Mouse (Mus musculus): ENCODE measurements around the gene Sema3b. TPM values are rescaled to one million over a fixed set of nuclear protein-coding genes. Genes with fewer than 3 reads are reported as not detected.
"Not testable (repeated sequence)": the region's sequence is repeated elsewhere in the genome, so short reads cannot be mapped to it uniquely, and the experiment has no call there.

The Sema3b gene
- total RNA-seq, 2 experiments from 2014 or later = 0.50 TPM; not detected in 1

DNA sequence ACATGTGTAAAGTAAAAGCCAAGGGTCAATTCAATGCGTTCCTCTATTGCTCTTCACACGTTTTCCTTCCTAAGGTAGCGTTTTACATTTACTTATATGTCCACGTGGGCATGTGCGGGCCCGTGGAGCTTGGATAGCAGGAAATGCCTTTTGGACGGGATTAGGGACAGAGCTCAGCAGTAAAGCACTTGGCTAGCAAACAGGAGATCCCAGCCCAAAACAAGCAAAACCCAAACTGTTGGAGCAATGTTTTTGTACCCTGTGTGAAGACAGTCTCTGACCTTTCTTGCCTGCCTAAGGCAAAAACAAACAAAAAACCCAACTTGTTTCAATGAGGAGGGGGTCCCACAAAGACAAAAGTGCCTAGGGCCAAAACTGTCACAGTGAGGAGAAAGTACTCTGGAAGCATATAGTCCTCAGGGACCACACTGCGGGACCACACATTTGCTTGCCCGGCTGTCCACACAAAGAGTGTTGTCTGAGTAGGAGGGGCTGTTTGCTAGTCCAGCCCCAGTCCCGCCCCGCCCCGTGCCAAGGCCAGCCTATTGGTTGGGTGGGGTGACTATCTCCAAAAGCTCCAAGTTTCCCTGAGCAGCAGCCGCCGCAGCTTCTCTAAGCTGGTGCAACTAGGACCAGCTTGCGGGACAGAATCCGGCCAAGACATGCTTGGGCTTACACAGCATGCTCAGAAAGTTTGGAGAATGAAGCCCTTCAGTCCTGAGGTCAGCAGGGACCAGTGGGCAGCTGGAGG lies 32.5 kb downstream of the Sema3b start, which contains the start of gene Hyal1:
TSS of gene Hyal1 (plus strand) at position 571 of the 751 bp plus-strand sequence.
- ATAC-seq (replicated peaks; ENCODE audit: low FRiP score, low TSS enrichment, poor library complexity, severe bottlenecking) = peak; percentile 77

DNA sequence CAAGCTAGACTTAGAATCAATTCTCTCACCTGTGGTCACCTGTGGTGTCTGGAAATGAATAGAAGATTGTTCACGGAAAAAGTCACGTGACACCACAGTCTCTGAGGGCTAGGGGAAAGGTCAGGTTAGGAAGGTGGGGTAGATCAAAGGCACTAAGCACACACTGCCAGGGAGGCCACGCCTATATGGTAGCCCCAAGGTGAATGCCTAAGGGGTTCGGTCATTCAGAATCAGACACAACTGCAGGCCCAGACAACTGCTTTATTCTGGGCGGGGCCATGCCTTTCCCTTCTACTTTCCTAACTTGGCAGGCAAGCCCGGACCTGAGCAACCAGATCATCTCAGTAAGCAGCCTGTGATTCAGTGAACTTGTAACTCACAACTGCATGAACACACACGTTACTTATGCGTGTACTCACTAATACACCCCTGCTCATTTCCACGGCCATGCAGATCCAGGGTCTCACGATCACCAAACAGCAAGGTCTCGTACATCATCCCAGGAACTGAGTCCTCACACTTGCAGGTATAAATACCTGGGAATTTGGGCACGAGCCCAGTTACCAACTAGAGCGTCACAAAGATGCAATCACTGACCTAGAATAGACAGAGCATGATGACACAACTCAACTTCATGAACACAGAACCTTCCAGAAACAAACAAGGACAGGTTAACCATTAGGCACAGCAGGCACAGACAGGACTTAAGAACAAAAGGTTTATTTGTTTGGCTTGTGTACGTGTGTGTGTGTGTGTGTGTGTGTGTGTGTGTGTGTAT lies 33.3 kb downstream of the Sema3b start:
- no peak for ATAC-seq (replicated peaks; ENCODE audit: low FRiP score, low TSS enrichment, poor library complexity, severe bottlenecking)

DNA sequence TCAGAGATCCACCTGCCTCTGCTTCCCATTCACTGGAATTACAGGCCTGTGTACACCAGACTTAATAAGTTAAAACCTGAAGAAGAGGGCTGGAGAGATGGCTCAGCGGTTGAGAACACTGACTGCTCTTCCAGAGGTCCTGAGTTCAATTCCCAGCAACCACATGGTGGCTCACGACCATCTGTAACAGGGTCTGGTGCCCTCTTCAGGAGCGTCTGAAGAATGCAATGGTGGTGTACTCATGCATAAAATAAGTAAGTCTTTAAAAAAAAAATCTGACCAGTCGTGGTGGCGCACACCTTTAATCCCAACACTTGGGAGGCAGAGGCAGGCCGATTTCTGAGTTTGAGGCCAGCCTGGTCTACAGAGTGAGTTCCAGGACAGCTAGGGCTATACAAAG lies 35.3 kb downstream of the Sema3b start:
- ATAC-seq (replicated peaks; ENCODE audit: low FRiP score, low TSS enrichment, poor library complexity, severe bottlenecking) = not testable (repeated sequence)

DNA sequence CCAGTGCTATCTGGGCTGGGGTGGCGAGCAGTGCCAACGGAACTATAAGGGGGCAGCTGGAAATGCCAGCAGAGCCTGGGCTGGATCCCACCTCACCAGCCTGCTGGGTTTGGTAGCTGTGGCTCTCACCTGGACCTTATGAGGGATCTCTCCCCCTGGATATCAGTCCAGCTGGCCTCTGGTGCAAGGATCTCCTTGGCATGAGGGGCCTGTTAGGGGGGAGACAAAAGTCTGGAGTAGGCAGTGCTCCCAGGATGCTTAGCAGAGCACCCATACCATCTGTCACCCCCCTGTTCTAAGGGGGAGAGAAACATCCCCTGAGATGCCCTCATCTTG lies 36.7 kb downstream of the Sema3b start:
- ATAC-seq (replicated peaks; ENCODE audit: low FRiP score, low TSS enrichment, poor library complexity, severe bottlenecking) = no peak

DNA sequence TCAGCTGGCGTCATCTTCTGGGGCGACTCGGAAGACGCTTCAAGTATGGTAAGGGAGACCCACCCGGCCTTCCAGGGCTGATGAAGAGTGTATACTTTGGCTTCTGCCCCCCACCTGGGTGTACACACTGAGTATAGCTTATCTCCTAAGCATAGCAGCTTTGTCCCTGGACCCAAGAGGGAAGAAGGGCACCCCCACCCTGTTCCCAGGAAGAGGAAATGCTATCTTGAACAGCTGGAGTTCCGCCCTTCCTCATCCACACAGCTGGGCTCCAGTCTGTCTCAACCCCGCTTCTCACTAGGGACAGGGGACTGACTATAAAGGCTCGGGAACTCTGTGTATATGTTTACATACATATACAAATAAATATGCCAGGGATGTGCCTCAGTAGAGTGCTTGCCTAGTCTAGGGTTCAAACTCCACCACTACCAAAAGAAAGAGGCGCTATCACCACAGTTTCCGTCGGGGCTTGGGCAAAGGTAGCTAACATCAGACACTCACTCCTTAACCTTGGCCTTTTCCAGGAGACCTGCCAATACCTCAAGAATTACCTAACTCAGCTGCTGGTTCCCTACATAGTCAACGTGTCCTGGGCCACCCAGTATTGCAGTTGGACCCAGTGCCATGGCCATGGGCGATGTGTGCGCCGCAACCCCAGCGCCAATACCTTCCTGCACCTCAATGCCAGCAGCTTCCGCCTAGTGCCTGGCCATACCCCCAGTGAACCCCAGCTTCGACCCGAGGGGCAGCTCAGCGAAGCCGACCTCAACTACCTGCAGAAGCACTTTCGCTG lies 37.3 kb downstream of the Sema3b start:
- no peak for ATAC-seq (replicated peaks; ENCODE audit: low FRiP score, low TSS enrichment, poor library complexity, severe bottlenecking)

DNA sequence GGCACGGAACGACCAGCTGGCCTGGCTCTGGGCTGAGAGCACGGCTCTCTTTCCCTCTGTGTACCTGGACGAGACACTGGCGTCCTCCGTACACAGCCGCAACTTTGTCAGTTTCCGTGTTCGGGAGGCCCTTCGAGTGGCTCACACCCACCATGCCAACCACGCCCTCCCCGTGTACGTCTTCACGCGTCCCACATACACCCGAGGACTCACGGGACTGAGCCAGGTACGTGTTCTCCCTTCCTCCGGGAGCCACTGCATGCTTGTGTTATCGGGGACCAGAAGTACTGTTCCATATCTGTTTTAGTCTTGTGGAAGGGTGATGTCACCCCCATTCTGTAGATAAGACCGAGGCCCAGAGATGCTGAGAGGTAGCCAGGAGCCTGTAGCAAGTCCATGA lies 38.2 kb downstream of the Sema3b start:
- ATAC-seq (replicated peaks; ENCODE audit: low FRiP score, low TSS enrichment, poor library complexity, severe bottlenecking) = peak; percentile 61

DNA sequence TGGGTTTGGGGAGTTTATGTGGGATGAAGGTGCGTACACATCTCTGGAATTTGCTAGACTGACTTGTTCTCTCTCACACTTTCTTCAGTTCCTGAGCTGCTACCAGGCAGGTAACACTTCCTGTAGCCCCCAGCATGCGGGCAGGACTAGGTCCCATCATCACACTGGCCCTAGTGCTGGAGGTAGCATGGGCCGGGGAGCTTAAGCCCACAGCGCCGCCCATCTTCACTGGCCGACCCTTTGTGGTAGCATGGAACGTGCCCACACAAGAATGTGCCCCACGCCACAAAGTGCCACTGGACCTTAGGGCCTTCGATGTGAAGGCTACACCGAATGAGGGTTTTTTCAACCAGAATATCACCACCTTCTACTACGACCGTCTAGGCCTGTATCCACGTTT lies 39.0 kb downstream of the Sema3b start:
- no peak for ATAC-seq (replicated peaks; ENCODE audit: low FRiP score, low TSS enrichment, poor library complexity, severe bottlenecking)

DNA sequence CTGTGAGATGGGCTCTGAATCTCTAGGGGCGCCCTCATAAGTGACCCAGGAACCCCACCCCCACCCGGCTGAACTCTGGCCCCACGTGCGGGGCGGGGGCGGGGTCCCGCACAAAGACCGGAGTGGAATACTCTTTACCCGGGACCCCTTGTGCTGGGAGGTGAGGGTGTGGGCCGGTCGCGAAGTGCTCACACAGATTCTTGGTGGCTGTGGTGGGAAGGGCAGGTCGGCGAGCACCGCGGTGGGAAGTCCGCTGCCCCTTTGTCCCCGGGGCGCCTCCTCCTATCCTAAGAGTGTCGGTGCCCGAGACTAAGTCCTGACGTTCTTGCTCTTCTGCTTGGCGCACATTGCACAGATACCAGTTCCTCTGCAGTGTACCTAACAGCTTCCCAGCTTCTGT lies 39.8 kb downstream of the Sema3b start:
- ATAC-seq (replicated peaks; ENCODE audit: low FRiP score, low TSS enrichment, poor library complexity, severe bottlenecking) = 0 out of 2 replicates have a peak, but pooled peaks have one; percentile 7

DNA sequence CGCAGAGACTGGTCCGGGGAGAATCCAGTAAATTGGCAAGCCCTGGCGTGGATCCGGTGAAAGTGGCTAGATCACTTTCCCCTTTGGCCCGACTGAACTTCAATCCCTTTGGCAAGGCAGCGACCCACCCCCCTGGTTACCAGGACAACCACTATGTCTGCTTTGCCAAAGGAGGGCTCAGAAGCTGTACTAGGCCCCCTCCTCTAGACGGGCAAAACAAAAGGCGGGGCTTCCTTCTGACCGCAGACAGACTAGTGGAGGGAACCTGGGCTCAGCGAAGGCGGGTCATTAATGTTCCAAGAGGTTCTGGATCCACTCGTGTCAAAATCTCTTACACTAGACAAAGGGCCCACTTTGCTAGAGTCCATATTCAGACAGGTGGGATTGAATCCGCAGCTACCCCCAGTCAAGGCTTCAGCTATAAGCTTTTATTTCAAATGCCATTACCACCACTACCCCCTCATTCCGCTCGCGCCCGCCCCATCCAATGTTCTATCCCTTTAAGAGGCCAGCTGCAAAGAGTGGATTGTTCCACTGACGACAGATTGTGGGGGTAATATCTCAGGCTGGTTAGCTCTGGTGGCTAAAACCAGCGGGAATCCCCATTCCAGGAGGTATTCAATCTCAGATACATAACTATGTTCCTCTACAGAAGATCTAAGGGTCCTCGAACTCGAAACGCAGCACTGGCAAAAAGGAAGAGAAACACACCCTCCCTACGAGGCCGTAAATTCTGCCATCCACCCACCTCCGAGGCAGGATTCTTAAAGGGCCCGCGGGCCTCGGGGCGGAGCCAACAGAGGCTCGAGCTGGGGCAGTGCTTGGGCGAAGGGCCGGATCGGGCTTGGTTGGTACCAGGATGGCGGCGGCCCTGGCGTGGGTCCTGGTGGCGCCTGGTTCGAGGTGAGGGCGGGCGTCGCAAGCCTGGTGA lies 40.4 kb downstream of the Sema3b start:
- peak; percentile 55 for ATAC-seq (replicated peaks; ENCODE audit: low FRiP score, low TSS enrichment, poor library complexity, severe bottlenecking)

DNA sequence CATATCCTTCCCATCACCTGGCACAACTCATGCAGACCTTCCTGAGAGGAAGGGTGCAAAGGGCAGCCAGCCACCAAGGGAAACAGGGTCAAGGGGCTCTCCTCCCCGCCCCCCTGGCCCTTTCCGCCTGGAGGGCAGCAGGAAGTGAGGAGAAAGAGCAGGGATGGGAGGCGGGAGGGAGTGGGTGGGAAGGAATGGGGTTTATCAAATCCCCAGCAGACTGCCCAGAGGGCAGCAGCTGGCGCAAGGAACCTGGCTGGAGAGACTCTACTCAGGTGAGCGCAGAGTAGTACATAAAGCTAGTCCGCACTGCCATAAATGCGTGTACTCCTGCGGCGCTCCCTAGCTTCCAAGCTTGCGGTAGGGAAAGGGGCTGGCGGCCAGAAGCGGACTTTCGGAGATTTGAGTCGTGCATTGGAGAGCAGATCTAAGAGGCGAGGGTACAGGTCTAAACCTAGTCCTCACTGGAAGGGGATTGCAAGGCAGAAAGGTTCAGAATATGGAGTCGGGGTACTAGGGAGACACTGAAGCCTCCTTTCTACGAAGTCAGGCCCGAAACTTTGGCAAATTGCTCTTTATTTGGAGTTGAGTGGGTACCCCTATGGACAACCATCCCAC lies 41.2 kb downstream of the Sema3b start, which contains the start of gene Hyal2:
TSS of gene Hyal2 (plus strand) at position 244 of the 618 bp plus-strand sequence.
- no peak for ATAC-seq (replicated peaks; ENCODE audit: low FRiP score, low TSS enrichment, poor library complexity, severe bottlenecking)

DNA sequence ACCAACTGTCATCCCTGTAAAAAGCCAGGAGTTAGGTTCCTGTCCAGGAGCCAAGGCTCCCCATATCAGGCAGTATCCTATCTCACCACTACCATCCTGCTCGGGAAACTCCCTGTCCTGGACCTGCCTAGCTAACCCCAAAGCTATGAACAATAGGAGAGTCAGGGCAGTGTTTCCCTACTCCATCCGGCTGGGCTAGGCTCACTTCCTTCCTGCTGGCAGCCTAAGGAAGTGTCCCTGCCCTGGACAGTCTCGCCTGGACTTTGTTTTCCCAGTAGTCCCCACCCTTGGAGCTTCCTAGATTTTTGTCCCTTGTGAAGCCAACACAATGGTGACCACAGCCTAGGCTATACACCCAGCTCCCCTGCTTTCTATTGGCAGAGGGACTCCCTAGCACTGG lies 42.2 kb downstream of the Sema3b start:
- no peak for ATAC-seq (replicated peaks; ENCODE audit: low FRiP score, low TSS enrichment, poor library complexity, severe bottlenecking)

DNA sequence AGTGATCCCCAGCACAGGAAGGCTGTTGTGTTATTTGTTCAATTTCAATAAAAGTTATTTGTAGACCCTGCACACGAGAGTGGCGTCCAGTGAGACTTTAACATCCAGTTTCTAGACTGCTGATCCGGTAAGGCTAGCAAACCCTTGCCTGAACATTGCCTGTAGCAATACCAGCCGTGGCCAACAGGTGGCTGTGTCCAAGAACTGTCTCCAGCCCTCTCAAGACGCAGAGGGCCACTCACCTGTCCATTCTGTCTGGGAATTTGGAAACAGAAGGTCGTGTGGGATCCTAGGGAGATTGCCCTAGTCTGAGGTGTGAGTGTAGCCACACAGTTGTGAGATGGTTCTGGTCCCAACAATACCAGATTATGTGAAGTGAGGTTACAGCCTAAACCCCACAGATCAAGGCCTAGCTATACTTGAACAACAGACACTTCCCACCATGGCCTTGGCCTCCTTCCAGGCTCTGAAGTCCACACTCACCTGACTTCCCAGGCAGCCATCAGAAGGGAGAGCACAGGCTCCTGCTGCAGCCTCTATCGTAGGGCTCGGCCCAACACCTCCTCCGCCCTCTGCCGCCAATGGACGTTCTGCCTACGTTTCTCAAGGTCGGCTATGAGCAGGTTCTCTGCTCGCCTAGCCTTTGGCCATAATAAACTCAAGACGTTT lies 42.9 kb downstream of the Sema3b start:
- ATAC-seq (replicated peaks; ENCODE audit: low FRiP score, low TSS enrichment, poor library complexity, severe bottlenecking) = no peak

DNA sequence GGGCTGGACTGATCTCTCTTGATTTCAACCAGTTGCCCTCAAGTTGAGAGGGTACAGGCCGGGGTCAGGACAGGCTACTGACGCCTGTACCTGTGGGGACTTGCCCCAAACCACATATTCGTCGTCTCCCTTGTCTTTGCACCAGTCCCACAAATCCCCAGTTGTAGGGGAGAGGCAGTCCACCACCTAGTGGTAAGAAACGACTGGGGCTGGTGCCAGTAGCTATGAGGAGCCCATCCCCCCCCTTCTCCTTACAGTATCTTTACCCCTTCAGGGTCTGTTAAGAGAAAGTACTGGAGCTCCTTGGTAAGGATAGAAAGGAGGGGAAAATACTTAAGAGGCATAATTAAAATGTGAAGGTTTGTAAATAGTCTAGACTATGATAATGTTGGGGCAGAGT lies 43.5 kb downstream of the Sema3b start:
- not testable (repeated sequence) for ATAC-seq (replicated peaks; ENCODE audit: low FRiP score, low TSS enrichment, poor library complexity, severe bottlenecking)

DNA sequence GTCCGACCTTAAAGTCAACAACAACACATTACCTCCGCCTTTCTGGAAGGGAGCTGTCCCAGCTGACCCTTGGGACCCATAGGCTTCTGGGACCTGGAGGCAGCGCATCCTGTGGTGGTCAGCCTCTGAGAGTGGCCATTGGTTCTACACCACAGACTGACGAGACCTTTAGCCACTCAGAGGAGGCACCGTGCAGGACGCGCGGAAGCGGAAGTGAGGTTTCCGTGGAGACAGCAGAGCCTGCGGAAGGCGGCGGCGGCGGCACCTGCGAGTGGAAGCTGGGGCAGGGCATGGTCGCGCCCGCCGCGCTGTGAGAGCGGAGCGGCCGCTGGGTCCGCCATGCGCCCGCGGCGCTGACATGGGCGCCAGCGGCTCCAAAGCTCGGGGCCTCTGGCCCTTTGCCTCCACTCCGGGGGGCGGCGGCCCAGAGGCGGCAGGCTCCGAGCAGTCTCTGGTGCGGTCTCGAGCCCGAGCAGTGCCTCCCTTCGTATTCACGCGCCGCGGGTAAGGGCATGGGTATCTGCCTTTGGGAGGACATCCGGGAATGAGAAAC lies 45.9 kb downstream of the Sema3b start, which contains the start of gene Tusc2:
TSS of gene Tusc2 (plus strand) at position 227 of the 553 bp plus-strand sequence.
- ATAC-seq (replicated peaks; ENCODE audit: low FRiP score, low TSS enrichment, poor library complexity, severe bottlenecking) = peak; percentile 91

DNA sequence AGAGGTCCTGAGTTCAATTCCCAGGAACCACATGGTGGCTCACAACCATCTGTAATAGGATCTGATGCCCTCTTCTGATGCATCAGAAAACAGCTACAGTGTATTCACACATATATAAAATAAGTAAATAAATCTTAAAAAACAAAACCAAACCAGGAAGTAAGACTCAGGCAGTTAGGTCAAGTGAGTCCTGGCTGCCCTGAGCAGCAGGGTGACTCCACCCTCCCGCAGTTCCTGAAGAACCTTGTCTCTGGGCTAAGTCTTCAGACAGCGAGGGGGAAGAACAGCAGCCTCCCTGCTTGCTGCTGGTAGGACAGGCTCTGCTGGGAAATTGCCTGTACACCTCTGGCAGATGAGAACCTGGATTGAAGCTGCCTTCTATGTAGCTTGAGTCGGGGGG lies 52.7 kb downstream of the Sema3b start:
- no peak for ATAC-seq (replicated peaks; ENCODE audit: low FRiP score, low TSS enrichment, poor library complexity, severe bottlenecking)

DNA sequence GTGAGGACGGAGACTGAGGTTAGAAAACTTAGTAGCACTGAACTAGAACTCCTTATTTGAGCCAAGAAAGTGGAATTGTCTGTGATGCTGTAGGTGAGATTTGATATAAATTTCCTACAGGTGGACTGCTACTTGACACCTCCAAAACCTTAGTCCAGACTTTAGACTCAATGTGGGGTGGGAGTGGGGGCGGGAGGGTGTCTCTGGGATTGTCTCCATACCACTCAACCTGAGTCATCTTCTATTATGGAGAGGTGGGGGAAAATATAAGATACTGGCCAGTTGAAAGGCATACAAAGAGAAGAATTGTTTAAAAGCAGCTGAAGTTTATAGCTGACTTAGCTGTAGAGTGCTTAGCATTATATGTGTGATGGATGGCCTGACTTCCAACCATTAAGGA lies 53.3 kb downstream of the Sema3b start:
- no peak for ATAC-seq (replicated peaks; ENCODE audit: low FRiP score, low TSS enrichment, poor library complexity, severe bottlenecking)

DNA sequence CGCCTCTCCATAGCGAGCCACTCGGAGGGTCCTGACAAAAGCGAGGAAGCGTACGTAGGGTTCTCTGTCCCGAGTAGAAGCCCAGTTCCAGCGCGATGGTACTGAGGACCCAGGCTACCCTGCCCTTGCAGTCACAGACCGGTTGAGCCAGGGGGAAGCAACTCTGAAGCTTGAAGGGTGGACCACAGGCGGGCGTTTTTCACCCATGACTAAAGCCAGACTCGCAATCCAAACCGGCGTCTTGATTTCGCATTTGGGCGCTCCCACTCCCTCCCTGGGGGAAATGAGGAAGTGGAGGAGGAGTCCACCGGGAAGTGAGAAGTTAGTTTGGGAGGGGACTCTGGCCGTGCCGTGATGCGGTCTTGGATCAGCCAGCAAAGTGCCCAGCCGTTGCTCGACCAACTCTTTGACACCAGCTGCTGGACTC lies 54.0 kb downstream of the Sema3b start:
- ATAC-seq (replicated peaks; ENCODE audit: low FRiP score, low TSS enrichment, poor library complexity, severe bottlenecking) = peak; percentile 3; the same call in 1 of the 2 replicates
